Mouse (Mus musculus): ENCODE data around the gene Snx27.
A peak's percentile ranks its signal among the peaks of the same experiment; 100 is the strongest.

The Snx27 gene

DNA sequence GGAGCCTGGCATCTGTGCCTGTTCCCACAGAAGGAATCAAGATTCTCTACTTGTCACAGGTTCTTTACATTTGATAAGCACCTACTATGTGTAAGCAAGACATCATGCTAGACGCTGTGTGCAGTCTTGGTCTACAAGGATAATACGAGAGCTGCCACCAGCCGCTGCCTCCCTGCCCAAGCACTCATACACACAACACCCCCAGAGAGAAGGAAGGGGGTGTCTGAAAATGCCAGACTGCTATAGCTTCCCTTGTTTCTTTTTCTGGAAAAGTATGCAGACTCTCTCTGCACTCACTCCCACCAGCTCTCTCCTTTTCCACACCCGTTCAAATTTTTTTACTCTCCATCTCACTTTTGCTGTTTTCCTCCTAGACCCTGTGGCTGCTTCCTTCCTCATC, 105.1 kb downstream of the Snx27 start:
- no peak for DNase-seq (ENCODE audit: low read depth, low spot score)

DNA sequence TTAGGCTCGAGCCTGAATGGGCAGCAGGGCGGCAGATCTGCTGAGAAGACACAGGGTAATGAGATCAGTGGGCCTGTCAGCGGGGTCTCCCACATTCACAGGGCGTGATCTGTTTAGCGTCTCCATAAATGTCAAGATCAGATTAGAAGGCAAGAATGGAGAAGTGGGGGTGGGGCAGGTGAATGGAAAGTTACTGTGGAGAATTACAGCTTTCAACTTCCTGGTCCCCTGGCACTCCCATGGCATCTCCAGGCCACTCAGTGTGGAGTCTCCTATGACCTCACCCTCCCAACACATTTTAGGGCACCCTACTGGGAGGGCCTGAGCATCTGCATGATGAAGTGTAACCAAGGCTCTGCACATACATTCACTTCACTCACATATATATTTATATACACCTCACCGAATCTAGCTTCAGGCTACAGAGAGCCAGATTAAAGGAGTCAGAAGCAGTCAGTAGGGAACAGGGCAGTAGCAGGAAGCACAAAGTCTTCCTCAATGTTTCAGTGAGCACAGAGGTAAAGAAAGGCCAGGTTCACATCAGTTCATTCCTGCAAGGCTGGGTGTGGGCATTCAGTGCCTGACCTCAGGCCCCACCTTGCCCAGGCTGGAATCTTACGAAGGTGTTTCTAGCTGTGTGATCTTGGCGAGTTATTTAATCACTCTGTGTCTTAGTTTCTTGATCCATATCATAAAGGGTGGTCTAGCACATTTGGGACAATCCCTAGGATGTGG, 106.0 kb downstream of the Snx27 start:
- DNase-seq (ENCODE audit: low read depth, low spot score) = no peak

DNA sequence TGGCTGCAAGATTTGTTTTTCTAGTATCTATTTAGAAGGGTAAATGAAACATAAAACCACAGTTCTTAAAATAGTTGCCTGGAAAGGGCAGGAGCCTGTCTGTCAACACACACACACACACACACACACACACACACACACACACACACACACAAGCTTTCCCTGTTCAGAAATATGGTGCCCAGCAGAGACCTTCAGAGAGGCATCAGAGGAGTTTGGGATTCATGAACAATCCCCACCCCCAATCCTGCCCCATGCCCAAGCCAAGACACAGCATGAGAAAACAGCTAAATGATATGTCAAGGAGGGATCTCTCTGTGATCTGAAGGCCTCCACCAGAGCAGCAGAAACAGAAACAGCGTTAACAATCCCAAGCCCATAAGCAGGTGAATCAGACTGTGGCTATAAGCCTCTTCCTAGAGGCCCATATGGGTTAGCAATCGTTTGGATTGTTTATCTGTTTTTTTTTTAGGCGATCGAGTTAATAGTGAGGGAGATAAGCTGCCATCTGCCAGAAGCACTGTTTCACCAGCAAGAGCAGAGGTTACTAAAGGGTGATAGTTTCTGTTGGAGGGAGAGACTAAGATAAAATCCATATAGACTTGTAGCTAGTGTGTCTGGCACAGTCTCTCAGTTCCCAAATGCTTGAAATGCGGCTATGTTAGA, 108.8 kb downstream of the Snx27 start:
- DNase-seq (ENCODE audit: low read depth, low spot score) = peak; percentile 55

DNA sequence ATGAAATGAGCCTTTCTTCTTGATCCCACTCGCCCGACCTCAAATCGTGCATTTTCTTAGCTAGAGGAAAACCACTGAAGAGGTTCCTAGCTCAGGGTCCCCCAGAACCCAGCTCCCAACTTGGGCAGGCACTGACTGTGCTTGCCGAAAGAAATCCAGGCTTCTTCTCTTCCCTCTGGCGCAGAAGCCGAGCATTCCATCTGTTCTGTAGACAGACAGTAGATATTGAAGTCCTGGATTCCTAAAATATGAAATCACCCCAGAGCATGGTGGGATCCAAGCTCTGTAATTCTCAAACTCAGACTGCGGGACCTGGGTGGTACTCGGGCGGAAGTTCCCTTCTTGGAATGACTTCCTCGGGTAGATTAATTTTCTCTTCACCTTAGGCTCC, 109.4 kb downstream of the Snx27 start:
- DNase-seq (ENCODE audit: low read depth, low spot score) = peak; percentile 26

DNA sequence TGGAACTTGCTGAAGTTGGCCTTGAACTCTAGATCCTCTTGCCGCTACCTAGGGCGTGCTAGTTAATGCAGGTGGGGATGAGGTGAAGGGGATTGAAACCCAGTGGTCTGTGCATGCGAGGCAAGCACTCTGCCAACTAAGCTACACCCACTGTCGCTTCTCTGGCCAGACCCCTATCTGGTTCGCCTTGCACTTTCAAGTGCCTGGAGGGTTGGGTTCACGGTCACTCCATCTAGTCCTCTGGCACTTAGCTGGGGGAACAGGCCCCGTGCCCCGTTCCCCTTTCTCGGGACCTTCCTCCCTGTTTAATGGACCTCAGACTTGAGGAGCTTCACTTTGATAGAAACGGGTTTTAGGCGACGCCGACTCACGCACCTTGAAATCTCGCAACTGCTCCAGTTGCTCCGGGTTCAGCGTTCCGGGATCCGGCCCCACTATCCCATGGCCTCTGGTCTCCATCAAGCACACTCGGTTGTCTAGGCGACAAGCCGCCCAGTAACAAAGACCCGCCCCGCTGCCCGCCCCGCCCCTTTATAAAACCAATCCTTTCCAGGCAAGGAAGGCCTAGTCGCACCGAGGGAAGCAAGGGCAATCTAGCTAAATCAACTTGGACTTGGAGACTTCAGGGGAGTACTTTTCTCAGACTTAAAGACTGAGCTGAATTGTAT, 109.9 kb downstream of the Snx27 start:
- DNase-seq (ENCODE audit: low read depth, low spot score) = peak; percentile 61

DNA sequence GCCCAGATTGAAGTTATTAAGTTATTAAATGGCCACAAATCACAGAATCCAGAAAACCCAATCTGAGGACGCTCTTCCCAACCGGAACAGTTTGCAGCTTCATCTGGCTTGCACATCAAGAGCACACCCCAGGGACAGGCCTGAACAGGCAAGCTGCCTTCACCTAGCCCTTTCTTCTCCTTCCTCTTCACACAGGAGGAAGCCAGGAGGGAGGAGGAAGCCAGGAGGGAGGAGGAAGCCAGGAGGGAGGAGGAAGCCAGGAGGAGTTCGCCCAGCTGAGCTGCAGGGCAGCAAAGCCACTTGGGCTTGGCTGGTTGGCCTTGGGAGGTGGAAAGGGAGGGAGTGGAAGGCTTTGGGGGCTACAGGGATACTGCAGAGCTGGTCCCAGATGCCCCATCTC, 113.6 kb downstream of the Snx27 start:
- DNase-seq (ENCODE audit: low read depth, low spot score) = no peak

DNA sequence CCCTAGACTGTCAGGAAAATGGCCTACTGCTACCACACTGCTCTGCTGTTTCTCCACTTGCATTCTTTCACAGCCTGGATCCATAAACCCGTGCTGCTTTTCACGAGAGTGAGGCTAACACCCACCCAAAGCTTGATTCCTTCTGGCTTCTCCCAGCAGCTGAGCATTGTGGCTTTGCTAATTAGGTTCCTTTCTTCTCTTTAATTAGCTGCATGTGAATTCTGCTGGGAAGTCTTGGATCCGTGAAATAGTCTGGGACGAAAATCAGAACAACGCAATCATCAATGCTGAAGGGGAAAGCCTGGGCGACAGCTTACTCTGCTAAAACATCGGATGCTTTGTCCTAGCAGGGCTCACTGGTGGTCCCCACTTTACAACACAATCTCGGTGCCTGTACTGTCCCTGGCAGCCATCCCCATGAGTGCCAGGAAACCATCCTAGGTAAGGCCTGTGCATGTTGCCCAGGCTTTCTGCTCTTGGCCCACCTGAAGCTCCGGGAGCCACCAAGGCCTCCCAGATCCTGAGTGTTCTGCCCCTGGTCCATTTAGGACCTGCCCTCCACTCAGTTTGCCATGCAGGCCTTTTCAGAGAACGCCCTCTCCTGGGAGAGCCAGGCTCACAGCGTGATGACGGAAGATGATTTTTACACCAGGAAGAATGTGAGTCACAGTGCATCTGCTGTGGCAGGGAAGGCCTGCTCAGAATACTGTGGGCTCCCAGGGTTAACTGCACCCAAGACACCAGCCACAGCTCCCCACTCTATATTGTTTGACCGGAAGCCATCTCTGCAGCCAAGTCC, 116.7 kb downstream of the Snx27 start:
- no peak for DNase-seq (ENCODE audit: low read depth, low spot score)

DNA sequence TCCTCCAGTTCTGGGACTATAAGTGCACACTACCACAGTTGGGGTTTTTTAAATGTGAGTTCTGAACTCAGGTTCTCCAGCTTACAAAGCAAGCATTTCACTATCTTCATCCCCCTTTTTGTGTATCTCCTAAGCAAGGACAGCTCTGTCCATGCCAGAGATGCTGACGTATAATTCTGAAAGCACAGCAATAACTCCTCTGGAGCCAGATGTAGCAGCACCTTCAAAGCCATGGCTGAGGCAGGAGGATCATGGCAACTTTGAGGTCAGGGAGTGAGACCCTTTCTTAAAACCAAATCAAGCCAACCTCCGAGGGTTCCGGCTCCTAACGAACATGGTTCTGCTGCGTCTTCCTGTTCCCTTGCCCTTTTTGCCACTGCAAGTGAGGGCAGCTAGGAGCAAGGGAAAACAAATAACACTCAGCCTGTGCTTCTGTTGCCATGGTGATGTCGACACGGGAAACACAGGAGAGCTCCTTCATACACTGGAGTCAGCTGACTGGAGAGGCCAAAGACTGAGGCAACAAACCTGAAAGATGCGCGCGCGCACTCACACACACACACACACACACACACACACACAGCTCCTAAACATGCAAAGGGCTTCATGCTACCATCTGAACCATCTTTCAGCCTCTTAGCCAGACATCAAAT, 118.5 kb downstream of the Snx27 start:
- no peak for DNase-seq (ENCODE audit: low read depth, low spot score)

DNA sequence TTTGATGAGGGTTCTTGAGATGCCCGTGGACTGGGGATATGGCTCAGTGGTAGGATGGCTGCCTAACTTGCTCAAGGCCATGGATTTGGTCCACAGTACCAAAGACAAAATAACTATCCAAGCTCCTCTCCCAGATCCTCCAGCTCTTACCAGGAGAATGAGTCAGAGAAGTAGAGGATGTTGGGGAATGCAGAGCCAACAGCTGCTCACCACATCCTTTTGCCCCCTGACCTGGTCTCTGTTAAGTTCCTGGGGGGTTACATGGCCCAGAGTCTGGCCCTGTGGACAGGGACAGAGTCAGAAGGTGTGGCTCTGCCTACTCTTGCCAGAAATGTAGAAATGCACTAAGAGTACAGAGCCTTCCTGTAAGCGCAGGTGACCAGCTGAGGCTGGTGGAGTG, 122.7 kb downstream of the Snx27 start:
- DNase-seq (ENCODE audit: low read depth, low spot score) = no peak

DNA sequence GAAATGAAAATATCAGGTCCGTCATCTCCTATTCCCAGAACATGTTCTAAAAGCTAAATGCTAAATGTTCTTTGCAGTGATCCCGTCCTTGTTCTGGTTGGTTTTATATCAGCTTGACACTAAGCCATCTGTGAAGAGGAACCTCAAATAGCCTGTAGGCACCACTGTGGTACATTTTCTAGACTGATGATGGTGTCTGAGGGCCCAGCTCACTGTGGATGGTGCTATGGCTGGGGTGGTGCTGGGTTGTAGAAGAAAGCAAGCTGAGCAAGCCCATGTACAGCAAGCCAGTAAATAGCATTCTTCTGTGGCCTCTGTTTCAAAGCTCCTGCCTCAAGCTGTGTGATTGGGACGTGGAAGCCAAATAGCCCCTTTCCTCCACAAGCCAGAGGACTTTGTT, 125.5 kb downstream of the Snx27 start:
- no peak for DNase-seq (ENCODE audit: low read depth, low spot score)

DNA sequence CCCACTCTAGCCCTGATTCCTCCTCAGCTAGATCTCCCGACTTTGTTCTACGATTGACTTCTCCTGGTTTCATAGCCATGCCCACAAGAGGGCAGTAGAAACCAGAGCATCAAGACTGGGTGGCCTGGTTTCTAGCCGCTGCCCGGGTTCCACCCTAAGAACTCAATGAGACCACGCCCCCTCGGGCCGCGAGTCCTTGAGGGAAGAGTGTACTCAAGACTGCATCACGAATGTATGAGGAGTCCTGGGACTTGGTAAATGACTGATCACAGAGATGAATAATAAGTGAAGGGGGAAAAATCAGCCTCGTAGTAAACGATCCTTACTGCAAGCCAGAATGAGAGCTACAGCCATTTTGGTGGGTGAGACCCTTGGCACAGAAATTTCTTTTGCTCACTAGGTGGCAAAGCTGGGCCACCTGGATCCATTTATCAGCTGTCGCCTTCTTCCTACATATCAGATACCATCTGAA, 126.0 kb downstream of the Snx27 start:
- peak; percentile 81 for DNase-seq (ENCODE audit: low read depth, low spot score)

DNA sequence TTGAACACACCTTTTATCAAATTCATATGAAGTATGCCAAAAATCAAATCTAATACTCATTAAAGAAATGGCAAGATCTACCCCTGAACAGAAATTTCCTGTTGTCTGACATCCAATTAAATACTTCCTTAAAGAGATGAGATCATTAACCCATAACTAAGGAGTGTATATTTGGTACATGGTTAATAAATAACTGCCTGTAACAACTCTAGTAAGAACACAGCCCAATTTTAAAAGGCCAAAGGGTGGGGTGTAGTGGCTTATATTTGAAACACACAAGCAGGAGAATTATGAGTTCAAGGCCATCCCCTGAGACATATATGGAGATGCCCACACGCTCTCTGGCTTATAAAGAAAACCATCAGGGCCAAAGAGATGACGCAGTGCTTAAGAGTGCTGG, 133.1 kb downstream of the Snx27 start:
- no peak for DNase-seq (ENCODE audit: low read depth, low spot score)
